Mouse (Mus musculus): ENCODE data around the gene Tff1. TPM values are rescaled to one million over a fixed set of nuclear protein-coding genes. Genes with fewer than 3 reads are reported as not detected.

The Tff1 gene
- polyA plus RNA-seq, 1 experiment from 2014 or later: not detected

- no peaks in the 10 kb centered on the region for H3K9me3 ChIP-seq
- no peak overlapping the region for H3K4me3 ChIP-seq
- H3K36me3 ChIP-seq: no peaks in the 10 kb centered on the region
- H3K4me2 ChIP-seq (replicated peaks): no peak overlapping the region
- ATAC-seq (replicated peaks): no peak
- 81% methylated on average over 9 of the region's 9 CpGs for WGBS
- no peaks in the 10 kb centered on the region for H3K4me1 ChIP-seq
- no peak overlapping the region for H3K9ac ChIP-seq (replicated peaks)
- H3K27ac ChIP-seq (replicated peaks): no peak overlapping the region
- no peaks in the 10 kb centered on the region for H3K27me3 ChIP-seq
Measured at GRCm38 (mm10) chr17:31145998-31146397, 19.1 kb downstream of the Tff1 start.

DNA sequence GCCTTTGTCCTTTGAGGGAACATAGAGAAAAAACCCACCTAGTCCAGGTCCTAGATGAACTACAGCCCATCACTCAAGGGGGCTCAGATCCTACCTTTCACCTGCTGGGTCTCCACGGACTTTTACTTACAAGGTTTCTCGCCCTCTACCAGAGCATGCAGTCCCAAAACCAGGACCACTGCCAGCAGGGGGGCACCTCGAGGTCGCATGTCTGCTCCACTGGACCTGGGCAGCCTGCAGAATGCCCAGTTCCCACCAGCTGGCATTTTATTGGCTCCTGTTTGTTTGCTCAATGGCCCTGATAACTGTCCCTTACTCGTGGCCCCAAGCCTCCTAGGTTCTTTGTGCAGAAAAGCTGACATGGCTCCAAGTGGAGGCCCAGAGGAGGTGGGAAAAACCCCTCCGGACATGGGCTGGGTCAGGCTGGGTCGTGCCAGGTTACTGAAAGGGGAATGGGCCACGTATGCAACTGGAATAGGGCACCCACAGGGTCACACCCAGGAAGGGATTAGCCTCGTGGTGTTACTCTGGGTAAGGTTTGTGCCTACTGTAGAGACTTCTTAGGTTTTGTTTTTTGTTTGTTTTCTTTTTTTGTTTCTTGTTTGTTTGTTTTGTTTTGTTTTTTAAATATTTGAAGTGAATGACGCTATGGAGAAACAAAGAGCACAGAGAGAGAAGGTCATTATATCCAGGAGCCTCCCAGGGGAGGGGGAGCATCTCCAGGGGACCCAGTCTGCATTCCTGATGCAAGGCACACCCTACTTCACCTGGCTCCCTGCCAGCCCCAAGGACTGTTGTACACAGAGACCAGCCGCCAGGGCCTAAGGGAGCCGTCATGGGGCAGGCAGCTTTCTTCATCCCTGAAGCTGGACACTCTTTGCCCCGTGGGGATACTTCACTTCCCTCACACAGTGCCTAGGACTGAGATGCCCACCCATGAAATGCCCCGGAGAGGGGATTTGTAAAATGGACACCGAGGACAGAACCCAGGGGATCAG lies 20.7 kb downstream of the Tff1 start, which contains the start of gene Tff2:
Gene Tff2 (minus strand): TSS at position 243 of the 998 bp plus-strand sequence.
- no peak within 1 kb of the TSS for H3K4me2 ChIP-seq (replicated peaks)
- no peaks in the 10 kb centered on the region for H3K36me3 ChIP-seq
- H3K27me3 ChIP-seq: no peaks in the 10 kb centered on the region
- no peak within 1 kb of the TSS for H3K9ac ChIP-seq (replicated peaks)
- 54% methylated on average over 15 of the region's 15 CpGs for WGBS
- ATAC-seq (replicated peaks): no peak
- H3K27ac ChIP-seq (replicated peaks): no peak within 1 kb of the TSS
- H3K9me3 ChIP-seq: no peaks in the 10 kb centered on the region
- H3K4me1 ChIP-seq: no peaks in the 10 kb centered on the region
- no peak within 1 kb of the TSS for H3K4me3 ChIP-seq

DNA sequence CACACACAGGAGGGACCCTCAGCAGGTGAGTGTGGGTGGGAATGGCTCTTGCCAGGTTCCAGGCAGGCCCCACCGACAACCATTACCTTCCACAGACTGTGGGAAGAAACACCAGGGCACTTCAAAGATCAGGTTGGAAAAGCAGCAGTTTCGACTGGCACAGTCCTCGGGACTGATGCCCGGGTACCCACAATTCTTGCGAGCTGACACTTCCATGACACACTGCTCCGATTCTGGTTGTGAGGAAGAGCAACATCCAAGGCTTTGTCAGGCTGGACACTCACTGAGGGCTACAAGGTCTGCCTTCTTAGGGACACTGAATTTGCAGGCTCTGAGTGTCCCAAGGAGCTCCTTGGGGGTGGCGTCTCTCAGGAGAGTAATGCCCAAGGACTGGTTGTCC lies 23.0 kb downstream of the Tff1 start:
- H3K36me3 ChIP-seq: no peaks in the 10 kb centered on the region
- no peak overlapping the region for H3K27ac ChIP-seq (replicated peaks)
- no peak overlapping the region for H3K9ac ChIP-seq (replicated peaks)
- no peak overlapping the region for H3K4me3 ChIP-seq
- H3K4me1 ChIP-seq: no peaks in the 10 kb centered on the region
- no peak for ATAC-seq (replicated peaks)
- H3K27me3 ChIP-seq: no peaks in the 10 kb centered on the region
- no peaks in the 10 kb centered on the region for H3K9me3 ChIP-seq
- no peak overlapping the region for H3K4me2 ChIP-seq (replicated peaks)
- 92% methylated on average over 7 of the region's 7 CpGs for WGBS

DNA sequence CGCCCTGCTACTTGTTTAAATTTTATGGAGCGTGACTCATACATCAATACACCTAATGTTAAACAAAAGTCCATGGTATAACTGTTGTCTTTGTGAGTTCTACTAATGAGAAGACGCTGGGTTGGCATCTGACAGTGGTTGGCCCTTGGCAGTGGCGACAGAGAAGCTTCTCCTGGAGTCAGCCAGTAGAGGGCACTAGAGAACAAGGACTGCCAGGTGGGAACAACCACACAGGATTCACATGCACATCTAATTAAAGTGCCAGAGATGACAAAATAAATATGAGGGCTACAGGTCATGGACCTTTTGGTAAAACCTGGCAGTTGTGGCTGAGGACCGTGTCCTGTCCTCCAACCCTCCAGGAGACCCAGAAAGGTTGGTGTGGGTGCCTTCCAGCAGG lies 26.7 kb downstream of the Tff1 start:
- Histone ChIP-seq H3K36me3 (no peaks in the 10 kb centered on the region), H3K9ac (replicated peaks) (no peak overlapping the region), H3K4me1 (no peaks in the 10 kb centered on the region), H3K27me3 (no peaks in the 10 kb centered on the region), H3K9me3 (no peaks in the 10 kb centered on the region), H3K27ac (replicated peaks) (no peak overlapping the region), H3K4me3 (no peak overlapping the region), H3K4me2 (replicated peaks) (no peak overlapping the region)
- no peak for ATAC-seq (replicated peaks)
- WGBS: 14% methylated on average over 5 of the region's 5 CpGs

DNA sequence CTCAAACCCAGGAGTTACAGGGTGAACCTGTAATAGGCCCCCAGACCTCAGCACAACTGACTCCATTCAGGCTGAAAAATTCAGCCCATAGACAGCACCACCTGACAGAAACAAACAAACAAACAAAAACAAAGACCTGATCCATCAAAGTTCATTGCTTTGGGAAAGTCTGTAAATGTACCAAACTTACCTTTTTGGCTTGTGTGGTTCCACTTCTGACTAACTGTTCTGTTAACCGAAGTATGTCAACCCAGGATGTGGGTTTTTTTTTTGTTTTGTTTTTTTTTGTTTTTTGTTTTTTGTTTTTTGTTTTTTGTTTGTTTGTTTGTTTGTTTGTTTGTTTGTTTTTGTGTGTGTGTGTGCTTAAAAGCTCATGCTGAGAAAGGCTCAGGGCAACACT lies 28.3 kb downstream of the Tff1 start:
- no peak overlapping the region for H3K9ac ChIP-seq (replicated peaks)
- no peak overlapping the region for H3K27ac ChIP-seq (replicated peaks)
- H3K36me3 ChIP-seq: no peaks in the 10 kb centered on the region
- no peak overlapping the region for H3K4me3 ChIP-seq
- H3K4me2 ChIP-seq (replicated peaks): no peak overlapping the region
- no peak for ATAC-seq (replicated peaks)
- H3K9me3 ChIP-seq: no peaks in the 10 kb centered on the region
- 91% methylated on average over 1 of the region's 1 CpGs for WGBS
- H3K4me1 ChIP-seq: no peaks in the 10 kb centered on the region
- no peaks in the 10 kb centered on the region for H3K27me3 ChIP-seq

DNA sequence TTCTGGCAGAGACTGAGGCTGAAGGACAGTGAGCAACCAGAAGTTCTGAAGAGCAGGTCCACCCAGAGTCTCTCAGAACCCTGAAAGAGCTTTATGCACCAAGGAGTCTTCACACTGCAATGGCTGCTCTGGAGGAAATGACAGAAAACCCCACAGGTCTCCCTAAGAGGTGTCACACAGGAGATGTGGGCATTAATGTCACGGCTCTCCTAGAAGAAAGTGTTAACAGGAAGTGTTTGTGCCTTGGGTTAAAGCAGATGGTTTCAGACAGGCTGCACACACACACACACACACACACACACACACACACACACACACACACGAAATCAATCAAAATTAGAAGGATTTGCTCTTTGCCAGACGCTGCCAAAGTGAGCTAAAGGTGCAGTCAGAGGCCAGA lies 28.8 kb downstream of the Tff1 start:
- Histone ChIP-seq H3K4me3 (no peak overlapping the region), H3K9me3 (no peaks in the 10 kb centered on the region), H3K4me2 (replicated peaks) (no peak overlapping the region), H3K27ac (replicated peaks) (no peak overlapping the region), H3K36me3 (no peaks in the 10 kb centered on the region), H3K4me1 (no peaks in the 10 kb centered on the region), H3K9ac (replicated peaks) (no peak overlapping the region), H3K27me3 (no peaks in the 10 kb centered on the region)
- no peak for ATAC-seq (replicated peaks)
- 53% methylated on average over 3 of the region's 3 CpGs for WGBS

GRCm38 (mm10) chr17:31134913-31135312 lies 30.2 kb downstream of the Tff1 start:
- Histone ChIP-seq H3K4me3 (no peak overlapping the region), H3K27ac (replicated peaks) (no peak overlapping the region), H3K4me1 (no peaks in the 10 kb centered on the region), H3K9ac (replicated peaks) (no peak overlapping the region), H3K27me3 (no peaks in the 10 kb centered on the region), H3K36me3 (no peaks in the 10 kb centered on the region), H3K9me3 (no peaks in the 10 kb centered on the region), H3K4me2 (replicated peaks) (no peak overlapping the region)
- no peak for ATAC-seq (replicated peaks)
- WGBS: 90% methylated on average over 6 of the region's 6 CpGs

GRCm38 (mm10) chr17:31133776-31134175 lies 31.3 kb downstream of the Tff1 start:
- no peak overlapping the region for H3K4me3 ChIP-seq
- WGBS: 84% methylated on average over 15 of the region's 15 CpGs
- no peak for ATAC-seq (replicated peaks)

GRCm38 (mm10) chr17:31131269-31131821 lies 33.7 kb downstream of the Tff1 start:
- no peak for ATAC-seq (replicated peaks)
- Histone ChIP-seq H3K9me3 (no peaks in the 10 kb centered on the region), H3K4me3 (no peak overlapping the region), H3K36me3 (no peaks in the 10 kb centered on the region), H3K27me3 (no peaks in the 10 kb centered on the region), H3K4me1 (no peaks in the 10 kb centered on the region), H3K4me2 (replicated peaks) (no peak overlapping the region), H3K9ac (replicated peaks) (no peak overlapping the region), H3K27ac (replicated peaks) (no peak overlapping the region)
- 82% methylated on average over 10 of the region's 10 CpGs for WGBS

More at GRCm38 (mm10) chr17:31133776-31134175, 31.3 kb downstream of the Tff1 start:
- Histone ChIP-seq H3K9ac (replicated peaks) (no peak overlapping the region), H3K36me3 (no peaks in the 10 kb centered on the region), H3K4me2 (replicated peaks) (no peak overlapping the region), H3K4me1 (no peaks in the 10 kb centered on the region), H3K27me3 (no peaks in the 10 kb centered on the region), H3K9me3 (no peaks in the 10 kb centered on the region), H3K27ac (replicated peaks) (no peak overlapping the region)

GRCm38 (mm10) chr17:31129452-31129851 lies 35.6 kb downstream of the Tff1 start, which contains the start of gene Tff3:
Tff3 (minus strand) TSS chr17:31129646.
- no peaks in the 10 kb centered on the region for H3K9me3 ChIP-seq
- H3K27ac ChIP-seq (replicated peaks): no peak within 1 kb of the TSS
- no peak within 1 kb of the TSS for H3K9ac ChIP-seq (replicated peaks)
- ATAC-seq (replicated peaks): no peak
- H3K4me2 ChIP-seq (replicated peaks): no peak within 1 kb of the TSS
- H3K4me1 ChIP-seq: peaks cover 6% of the 10 kb centered on the region; the same call in 1 of the 2 replicates
- H3K27me3 ChIP-seq: no peaks in the 10 kb centered on the region
- 30% methylated on average over 2 of the region's 2 CpGs for WGBS
- no peak within 1 kb of the TSS for H3K4me3 ChIP-seq
- no peaks in the 10 kb centered on the region for H3K36me3 ChIP-seq

GRCm38 (mm10) chr17:31128708-31129318 lies 36.3 kb downstream of the Tff1 start:
- H3K4me3 ChIP-seq: no peak overlapping the region
- 90% methylated on average over 9 of the region's 9 CpGs for WGBS

More at GRCm38 (mm10) chr17:31128708-31129318, 36.3 kb downstream of the Tff1 start:
- Histone ChIP-seq H3K4me1 (peaks cover 6% of the 10 kb centered on the region; the same call in 1 of the 2 replicates), H3K27me3 (no peaks in the 10 kb centered on the region), H3K9me3 (no peaks in the 10 kb centered on the region), H3K9ac (replicated peaks) (no peak overlapping the region), H3K4me2 (replicated peaks) (no peak overlapping the region), H3K27ac (replicated peaks) (no peak overlapping the region), H3K36me3 (no peaks in the 10 kb centered on the region)
- ATAC-seq (replicated peaks): no peak
